Mouse (Mus musculus) B cell, adult 67 days (primary cell): Measurements from ENCODE around the gene Snrnp35. TPM values are rescaled to one million over a fixed set of nuclear protein-coding genes. Genes with fewer than 3 reads are reported as not detected.

Source experiments
- total RNA-seq, 2 experiments: library from RNA; stranded (reverse); gene quantifications; 4 replicates each; pipeline ENCODE4 v1.2.4; 2023

The Snrnp35 gene
- total RNA-seq = 10 to 100 TPM; 18.8 to 21.7 TPM

DNA sequence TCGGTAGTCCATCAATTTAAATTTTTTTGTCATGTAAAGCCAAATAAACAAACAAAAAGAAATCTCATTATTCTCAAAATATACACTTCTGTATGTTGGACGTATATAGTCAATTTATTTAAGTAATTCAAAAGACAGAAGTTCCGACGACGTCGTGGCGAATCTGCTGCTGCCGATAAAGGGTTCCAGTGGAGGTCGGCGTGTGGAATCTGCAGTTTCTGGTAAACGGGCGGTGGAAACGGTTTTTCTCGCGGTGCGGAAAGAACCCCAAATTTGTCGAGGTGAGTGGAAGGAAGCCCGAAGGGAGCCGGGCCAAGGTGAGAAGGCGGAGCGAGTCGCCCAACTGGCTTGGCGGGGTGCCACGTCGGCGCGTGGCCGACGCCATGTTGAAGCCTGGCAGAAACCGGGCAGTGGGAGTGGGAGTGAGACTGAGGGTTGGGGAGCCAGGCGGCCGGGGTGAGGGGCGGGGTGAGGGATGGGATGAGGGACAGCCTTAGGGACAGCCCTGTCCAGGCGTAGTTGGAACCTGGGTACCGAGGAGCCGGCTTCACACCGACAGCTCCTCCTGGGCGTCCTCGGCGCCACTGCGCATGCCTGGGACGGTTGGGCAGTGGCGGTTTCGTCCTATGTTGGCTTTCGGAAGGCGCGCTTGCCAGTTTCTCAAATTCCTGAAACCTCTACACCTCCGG lies at the start of gene Snrnp35:
Gene Snrnp35, plus strand, starts transcription at position 169 of the 689 bp plus-strand sequence.

DNA sequence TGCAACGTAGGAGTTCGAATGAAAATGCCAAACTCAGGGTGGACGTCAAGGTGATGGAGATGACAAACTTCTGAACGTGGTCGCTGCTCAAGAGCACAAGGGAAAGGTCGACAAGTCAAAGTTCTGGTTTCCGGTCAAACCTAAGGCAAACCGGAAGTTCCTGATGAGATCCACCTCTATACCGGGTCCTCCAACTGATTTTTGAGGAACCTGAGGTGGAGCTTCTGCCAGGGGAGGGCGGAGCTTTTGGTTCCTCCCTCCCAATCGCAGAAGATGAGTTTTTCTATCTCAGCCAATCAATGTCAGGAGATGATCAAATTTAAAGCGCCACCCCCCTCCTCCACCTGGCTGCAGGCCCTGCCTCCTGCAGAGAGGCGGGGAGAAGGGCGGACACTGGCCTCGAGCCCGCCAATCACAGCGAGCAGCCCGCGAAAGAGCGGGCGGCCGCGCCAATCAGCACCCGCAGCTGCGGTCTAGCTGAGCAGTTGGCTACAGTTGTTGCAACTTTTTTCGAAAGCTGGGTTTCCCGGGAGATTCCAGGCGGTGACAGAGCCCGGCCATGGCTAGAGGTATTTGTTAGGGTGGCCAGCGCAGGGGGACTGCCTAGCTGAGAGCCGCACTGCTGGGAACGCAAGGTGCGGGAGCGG lies 43.4 kb upstream of the Snrnp35 start, which contains the start of gene Kmt5a:
Gene Kmt5a, plus strand, starts transcription at position 484 of the 647 bp plus-strand sequence.

DNA sequence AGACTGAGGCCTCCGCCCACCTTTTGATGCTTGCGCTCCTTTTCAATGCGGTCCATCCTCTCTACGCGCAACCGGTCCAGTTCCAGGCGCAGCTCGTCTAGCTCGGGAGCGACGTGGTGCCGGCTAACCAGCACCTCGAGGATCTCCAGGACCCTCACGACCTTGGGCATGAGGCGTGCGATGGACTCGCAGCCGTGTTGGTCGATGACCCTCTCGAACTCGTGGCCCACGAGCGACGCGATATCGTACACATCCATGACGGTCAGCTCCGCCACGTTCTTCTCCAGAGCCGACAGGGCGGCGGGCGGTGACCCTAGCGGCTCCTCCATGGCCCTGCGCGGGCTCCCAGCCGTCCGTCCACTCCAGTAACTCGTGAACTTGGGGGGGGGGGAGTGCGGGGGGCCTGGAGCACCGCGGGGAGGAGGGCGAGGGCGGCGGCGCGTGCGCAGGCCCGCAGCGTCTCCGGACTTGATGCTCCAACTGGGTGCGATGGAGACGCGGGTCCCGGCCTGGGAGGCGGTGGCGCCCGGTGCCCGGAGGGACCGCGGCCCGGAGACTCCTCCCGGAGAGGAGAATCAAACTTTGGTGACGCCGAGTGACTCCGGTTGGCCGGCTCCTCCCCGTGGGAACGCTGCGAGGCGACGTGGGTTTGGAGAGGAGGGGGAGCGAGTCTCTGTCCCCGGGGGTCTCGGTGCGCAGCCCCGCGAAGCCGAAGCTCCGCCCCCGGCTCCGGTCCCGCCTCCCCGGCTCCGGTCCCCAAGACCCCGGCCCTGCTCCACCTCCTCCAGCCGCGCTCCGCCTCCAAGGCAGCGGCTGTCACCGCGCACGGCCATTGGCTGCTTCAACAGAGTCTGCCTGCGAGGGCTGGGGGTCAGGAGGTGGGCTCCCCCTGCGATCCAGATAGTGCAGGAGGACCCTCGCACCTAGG lies 48.0 kb downstream of the Snrnp35 start, which contains the start of gene Rilpl1:
Gene Rilpl1, minus strand, starts transcription at position 737 of the 928 bp plus-strand sequence.

DNA sequence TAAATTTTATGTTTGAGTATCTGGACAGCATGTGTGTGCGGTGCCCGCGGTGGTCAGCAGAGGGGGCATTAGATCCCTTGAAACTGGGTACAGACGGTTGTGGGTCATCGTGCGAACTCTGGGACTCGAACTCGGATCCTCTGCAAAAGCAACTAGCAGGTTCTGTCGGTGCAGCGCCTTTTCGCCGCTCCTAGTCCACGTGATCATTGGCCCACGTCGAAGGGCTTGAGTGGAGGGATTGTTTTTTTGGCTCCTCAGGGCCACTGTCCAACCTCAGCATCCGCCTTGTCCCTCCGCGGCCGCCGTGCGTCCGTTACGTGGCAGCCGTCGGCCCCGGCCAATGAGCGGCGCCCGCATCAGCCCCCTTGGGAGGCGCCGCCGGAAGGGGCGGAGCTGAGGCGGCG lies 57.5 kb downstream of the Snrnp35 start, which contains the start of gene Tmed2:
Gene Tmed2, plus strand, starts transcription at position 313 of the 404 bp plus-strand sequence.

Other genes with a start within 250 kb of the Snrnp35 start
- gene Pitpnm2, start 233.4 kb upstream of the Snrnp35 start, total RNA-seq = 10 to 100 TPM; 55.3 to 56.5 TPM
- 10 to 100 TPM; 32.5 to 33.4 TPM for gene Mphosph9, start 155.2 kb upstream of the Snrnp35 start, total RNA-seq
- 1 to 10 TPM; 7.6 to 9.1 TPM for gene 2810006K23Rik, start 155.0 kb upstream of the Snrnp35 start, total RNA-seq
- gene Cdk2ap1, start 120.1 kb upstream of the Snrnp35 start, total RNA-seq = 100 to 1,000 TPM; 117 to 124 TPM
- gene Sbno1, start 57.1 kb upstream of the Snrnp35 start, total RNA-seq = 100 to 1,000 TPM; 222 to 225 TPM
- gene Kmt5a, start 43.2 kb upstream of the Snrnp35 start, total RNA-seq = 10 to 100 TPM; 59.4 to 60.1 TPM
- 100 to 1,000 TPM; 130 to 175 TPM for gene Rilpl2, start 4.8 kb upstream of the Snrnp35 start, total RNA-seq
- gene Rilpl1, start 48.3 kb downstream of the Snrnp35 start, total RNA-seq = 1 to 10 TPM; 2.1 to 2.5 TPM
- 100 to 1,000 TPM; 103 to 111 TPM for gene Tmed2, start 57.6 kb downstream of the Snrnp35 start, total RNA-seq
- gene Ddx55, start 69.7 kb downstream of the Snrnp35 start, total RNA-seq = 10 to 100 TPM; 42.3 to 42.4 TPM
- 10 to 100 TPM; 31.0 to 31.2 TPM for gene Eif2b1, start 96.0 kb downstream of the Snrnp35 start, total RNA-seq
- 10 to 100 TPM; 36.4 to 49.6 TPM for gene Gtf2h3, start 96.0 kb downstream of the Snrnp35 start, total RNA-seq
- 10 to 100 TPM; 54.6 to 61.2 TPM for gene Atp6v0a2, start 145.4 kb downstream of the Snrnp35 start, total RNA-seq
- not detected for gene Dnah10, start 242.0 kb downstream of the Snrnp35 start, total RNA-seq